Mouse (Mus musculus) thymus, postnatal 14 days (tissue): ENCODE results near the gene Ssxb5.
"Not testable (repeated sequence)": the region's sequence is repeated elsewhere in the genome, so short reads cannot be mapped to it uniquely, and the experiment has no call there.

Experiments
- DNase-seq: peaks from one replicate; pipeline ENCODE4 v3.0.0; 2021

Ssxb5 gene

DNA sequence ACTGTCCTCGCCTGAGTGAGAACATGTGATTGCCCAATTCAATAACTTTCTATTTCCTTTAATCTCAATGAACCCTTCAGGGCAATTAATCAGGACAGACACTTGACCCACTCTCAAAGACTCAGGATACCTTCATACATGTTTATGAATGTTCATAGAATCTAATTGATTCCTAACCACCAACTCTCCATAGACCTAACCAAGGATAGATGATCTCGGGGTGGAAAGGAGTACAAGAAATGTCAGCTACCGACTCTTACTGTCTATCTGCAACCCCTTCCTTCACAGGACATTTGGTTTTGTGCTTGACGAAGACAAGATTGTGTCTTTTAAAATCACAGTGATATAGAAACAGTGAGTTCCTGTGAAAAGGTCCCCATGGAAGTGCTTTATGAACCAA lies at the start of gene Ssxb5:
TSS of gene Ssxb5 (plus strand) at position 301 of the 400 bp plus-strand sequence.
- not testable (repeated sequence) for DNase-seq

GRCm38 (mm10) chrX:8832043-8832442 lies 28.6 kb downstream of the Ssxb5 start:
- peak; percentile 16 for DNase-seq

- no peak for DNase-seq
These were observed 40.2 kb downstream of the Ssxb5 start, which contains the start of gene Gm6592 for GRCm38 (mm10) chrX:8843694-8844093. Gene Gm6592 (plus strand): TSS chrX:8843994.

DNA sequence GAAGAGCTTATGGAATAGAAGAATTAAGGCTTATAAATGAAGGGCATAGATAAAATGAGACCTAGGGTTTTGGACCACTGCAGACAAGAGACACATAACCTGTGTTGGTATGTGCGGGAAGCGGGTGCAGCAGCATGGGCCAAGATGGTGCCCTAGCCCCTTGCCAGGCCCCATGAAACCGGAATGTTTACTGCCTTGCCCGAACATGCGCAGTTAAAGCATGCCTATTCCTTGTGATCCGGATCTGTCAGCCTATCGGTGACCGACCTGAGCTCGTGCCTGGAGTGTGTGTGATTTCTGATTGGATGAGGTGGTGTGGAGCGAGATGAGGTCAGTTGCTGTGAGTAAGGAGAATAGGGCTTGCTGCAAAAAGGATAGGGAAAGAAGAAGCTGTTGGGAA lies 49.0 kb downstream of the Ssxb5 start:
- DNase-seq = no peak
